Mouse (Mus musculus) liver, embryonic 11.5 days (tissue): Measurements from ENCODE around the gene Stat3. TPM values are rescaled to one million over a fixed set of nuclear protein-coding genes. Genes with fewer than 3 reads are reported as not detected.

ENCODE experiments used
- ATAC-seq: fragments of 200-750 bp; cut with Nextera tagmentation; replicated peaks from 2 replicates; pipeline ENCODE4 v1.8.0; 2017; ENCODE audit warnings: moderate number of reproducible peaks, mild to moderate bottlenecking, moderate TSS enrichment, moderate library complexity; ENCODE audit not compliant: low FRiP score
- DNase-seq: peaks from one replicate; pipeline ENCODE4 v3.0.0-alpha.2; 2017; ENCODE audit warnings: low spot score
- H3K27ac ChIP-seq: fragments of 300-500 bp; sonication (generic); 2 replicates; pipeline ENCODE4 v1.5.1; 2014; ENCODE audit warnings: mild to moderate bottlenecking, low read depth, low read length, control low read depth
- H3K27me3 ChIP-seq: fragments of 300-500 bp; sonication (generic); replicated peaks from 2 replicates; pipeline ENCODE4 v1.6.1; 2014; ENCODE audit warnings: low read length, mixed read lengths; ENCODE audit not compliant: control insufficient read depth, insufficient read depth
- H3K36me3 ChIP-seq: fragments of 300-500 bp; sonication (generic); 2 replicates; pipeline ENCODE4 v1.6.1; 2014; ENCODE audit warnings: mild to moderate bottlenecking, low read length, moderate library complexity, mixed read lengths; ENCODE audit not compliant: control insufficient read depth, insufficient read depth
- H3K4me1 ChIP-seq: fragments of 300-500 bp; sonication (generic); replicated peaks from 2 replicates; pipeline ENCODE4 v1.6.1; 2014; ENCODE audit warnings: low read length, mixed read lengths; ENCODE audit not compliant: control insufficient read depth, insufficient read depth
- H3K4me2 ChIP-seq: fragments of 300-500 bp; sonication (generic); 2 replicates; pipeline ENCODE4 v1.6.1; 2014; ENCODE audit warnings: mild to moderate bottlenecking, control low read depth, moderate library complexity
- H3K4me3 ChIP-seq: fragments of 300-500 bp; sonication (generic); 2 replicates; pipeline ENCODE4 v1.5.1; 2014; ENCODE audit warnings: low read depth, low read length, control low read depth
- H3K9ac ChIP-seq: fragments of 300-500 bp; sonication (generic); 2 replicates; pipeline ENCODE4 v1.6.1; 2014; ENCODE audit warnings: low read depth, low read length, control low read depth
- H3K9me3 ChIP-seq: fragments of 300-500 bp; sonication (generic); 2 replicates; pipeline ENCODE4 v1.6.1; 2016; ENCODE audit warnings: low read length, inconsistent platforms, mixed read lengths; ENCODE audit not compliant: control insufficient read depth
- whole genome bisulfite sequencing: fragments of 180-500 bp; shearing (Covaris S2); extraction: QIAGEN DNeasy Blood & Tissue Kit; methylation state at CpG from one replicate; pipeline ENCODE4 v1.1.7; 2014; 5-methylcytosine and 5-hydroxymethylcytosine counted together
- polyA plus RNA-seq: library from polyadenylated mRNA; unstranded; fragments of >200 nt; fragmentation: Nextera tagmentation; extraction: Ambion mirVana; gene quantifications from 2 replicates; pipeline ENCODE4 v1.2.1, GENCODE M21; 2014

Stat3 gene
- polyA plus RNA-seq, 1 experiment from 2014 or later = 57.3 TPM

DNA sequence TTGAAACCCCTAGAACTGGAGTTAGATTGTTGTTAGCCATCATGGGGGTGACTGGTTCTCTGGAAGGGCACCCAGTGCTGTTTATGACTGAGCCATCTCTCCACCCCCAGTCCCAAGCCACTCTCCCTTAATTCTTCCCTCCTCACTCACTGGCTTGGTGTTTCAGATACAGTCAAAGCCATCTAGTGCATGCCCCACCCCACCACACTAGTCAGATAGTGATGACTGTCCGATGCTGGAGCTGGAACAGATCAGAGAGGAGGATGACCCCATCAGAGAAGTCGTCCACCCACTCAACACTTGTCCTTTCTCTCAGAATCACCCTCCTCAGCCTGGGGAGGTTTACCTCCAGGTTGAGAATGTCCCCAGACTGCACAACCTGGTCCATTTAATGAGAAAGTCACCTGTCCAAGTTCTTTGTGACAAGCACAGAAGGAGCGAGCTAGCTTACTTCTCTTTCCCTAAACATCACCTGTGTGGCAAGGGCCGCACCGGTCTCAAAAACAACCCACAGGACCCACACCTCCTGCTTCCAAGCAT is 28.6 kb upstream of the Stat3 start:
- H3K9ac ChIP-seq = no peak overlapping the region
- no peaks in the 10 kb centered on the region for H3K9me3 ChIP-seq
- no peak overlapping the region for H3K27ac ChIP-seq
- ATAC-seq (no peak), DNase-seq (no peak)
- peak overlapping the region; percentile 99 for H3K4me2 ChIP-seq
- no peaks in the 10 kb centered on the region for H3K36me3 ChIP-seq
- 80% methylated on average over 5 of the region's 5 CpGs for WGBS
- peaks cover 39% of the 10 kb centered on the region for H3K27me3 ChIP-seq
- H3K4me3 ChIP-seq = no peak overlapping the region
- peaks cover 37% of the 10 kb centered on the region for H3K4me1 ChIP-seq

DNA sequence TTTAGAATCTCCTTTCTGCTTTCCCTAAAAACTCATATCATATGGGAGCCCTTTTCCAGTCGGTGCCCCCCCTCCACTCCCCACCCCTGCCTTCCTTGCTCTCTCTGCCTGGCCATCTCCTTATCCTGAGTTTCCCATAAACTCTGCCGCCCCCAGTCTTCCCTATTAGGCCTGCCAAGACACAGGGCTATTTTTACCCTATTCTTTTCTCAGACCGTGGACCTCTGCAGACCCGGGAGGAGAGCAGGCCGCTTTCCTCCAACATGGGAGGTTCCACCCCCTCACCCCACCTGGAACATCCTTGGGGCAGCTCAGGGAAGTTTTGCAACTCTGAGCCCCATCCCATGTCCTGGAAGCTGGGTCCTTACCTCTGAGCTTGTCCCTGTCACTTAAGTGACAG is 28.0 kb upstream of the Stat3 start:
- Histone ChIP-seq H3K4me1 (peaks cover 42% of the 10 kb centered on the region), H3K9ac (no peak overlapping the region), H3K4me3 (no peak overlapping the region), H3K4me2 (no peak overlapping the region), H3K27ac (no peak overlapping the region), H3K9me3 (no peaks in the 10 kb centered on the region), H3K27me3 (peaks cover 39% of the 10 kb centered on the region), H3K36me3 (no peaks in the 10 kb centered on the region)
- 71% methylated on average over 5 of the region's 5 CpGs for WGBS
- no peak for ATAC-seq
- DNase-seq = no peak

DNA sequence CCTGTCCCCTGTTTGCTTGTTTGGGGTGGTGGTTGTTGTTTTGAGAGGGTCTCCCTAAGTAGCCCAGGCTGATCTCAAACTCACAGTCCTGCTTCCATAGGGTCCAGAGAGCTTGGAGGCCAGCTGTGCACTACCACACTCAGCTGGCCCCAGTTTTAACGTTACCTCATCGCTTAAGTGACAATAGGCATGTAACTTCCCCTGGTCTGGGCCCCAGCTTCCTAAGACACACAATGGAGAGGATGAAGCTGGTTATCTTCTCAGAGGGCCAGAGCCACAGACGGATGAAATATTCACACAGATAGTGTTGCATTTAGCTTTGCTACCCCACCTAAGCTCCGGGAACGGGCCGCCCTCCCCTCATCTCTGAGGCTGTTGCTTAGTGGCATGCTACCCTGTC is 26.4 kb upstream of the Stat3 start:
- Histone ChIP-seq H3K4me3 (no peak overlapping the region), H3K4me2 (no peak overlapping the region; the same call in 1 of the 2 replicates), H3K9ac (peak overlapping the region; percentile 37; the same call in 1 of the 2 replicates), H3K9me3 (no peaks in the 10 kb centered on the region), H3K27ac (no peak overlapping the region), H3K36me3 (no peaks in the 10 kb centered on the region), H3K4me1 (peaks cover 44% of the 10 kb centered on the region), H3K27me3 (peaks cover 26% of the 10 kb centered on the region)
- no peak for DNase-seq
- ATAC-seq = peak; percentile 44
- WGBS = 42% methylated on average over 6 of the region's 6 CpGs

DNA sequence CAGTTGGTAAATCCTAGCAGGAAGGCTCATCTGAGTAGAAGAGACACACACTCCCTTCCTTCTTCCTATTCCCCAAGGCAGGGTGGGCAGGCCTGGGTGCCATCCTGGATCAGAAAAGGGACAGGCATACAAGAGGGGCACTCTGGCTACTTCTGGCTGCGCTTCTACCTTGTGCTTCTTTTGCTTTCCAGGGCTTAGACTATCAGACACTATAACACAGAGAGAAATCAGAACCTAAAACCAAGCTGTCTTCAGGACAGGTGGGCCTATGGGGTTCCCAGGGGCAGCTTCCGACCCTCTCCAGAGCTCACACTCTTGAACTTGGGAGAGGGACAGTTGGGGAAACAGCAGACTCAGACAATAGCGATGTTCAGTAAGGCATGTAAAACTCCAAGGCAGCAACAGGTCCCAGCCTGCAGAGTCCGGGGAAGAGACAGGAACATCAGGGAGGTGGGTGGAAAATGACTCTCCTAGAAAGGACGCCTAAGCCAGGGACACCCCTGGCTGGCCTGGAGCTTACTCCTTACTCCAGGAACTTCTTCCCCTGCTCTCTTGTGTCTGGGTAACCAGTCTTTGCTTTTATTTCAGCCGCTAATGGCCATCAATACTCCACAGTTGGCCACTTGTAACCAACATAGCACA is 25.7 kb upstream of the Stat3 start:
- 80% methylated on average over 6 of the region's 6 CpGs for WGBS
- Histone ChIP-seq H3K27me3 (peaks cover 19% of the 10 kb centered on the region), H3K9ac (no peak overlapping the region), H3K36me3 (no peaks in the 10 kb centered on the region), H3K9me3 (no peaks in the 10 kb centered on the region), H3K4me2 (no peak overlapping the region), H3K4me3 (no peak overlapping the region), H3K27ac (no peak overlapping the region), H3K4me1 (peaks cover 39% of the 10 kb centered on the region)
- DNase-seq (no peak), ATAC-seq (no peak)

DNA sequence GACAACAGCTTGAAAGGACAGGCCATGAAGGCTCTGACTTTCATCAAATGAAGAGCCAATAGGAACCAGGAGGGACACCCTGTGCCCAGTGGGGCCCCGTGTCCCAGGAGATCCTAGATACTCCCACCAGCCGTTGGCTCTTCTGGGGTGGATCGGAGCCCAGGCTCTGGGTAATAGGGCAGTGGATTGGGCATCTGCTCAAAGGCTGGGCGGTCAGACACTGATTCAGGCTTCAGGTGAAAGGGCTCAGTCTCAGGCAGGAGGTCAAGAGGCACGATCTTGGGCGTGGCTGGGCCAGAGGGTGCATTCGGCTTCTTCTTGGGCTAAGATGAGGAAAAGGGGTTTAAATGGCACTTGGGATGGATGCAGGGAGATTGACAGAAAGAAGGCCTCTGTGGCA is 24.8 kb upstream of the Stat3 start:
- Histone ChIP-seq H3K4me3 (no peak overlapping the region), H3K36me3 (no peaks in the 10 kb centered on the region), H3K9me3 (no peaks in the 10 kb centered on the region), H3K27me3 (peaks cover 12% of the 10 kb centered on the region), H3K9ac (no peak overlapping the region), H3K4me1 (peaks cover 32% of the 10 kb centered on the region), H3K4me2 (no peak overlapping the region), H3K27ac (no peak overlapping the region)
- ATAC-seq (no peak), DNase-seq (no peak)
- 84% methylated on average over 7 of the region's 7 CpGs for WGBS

DNA sequence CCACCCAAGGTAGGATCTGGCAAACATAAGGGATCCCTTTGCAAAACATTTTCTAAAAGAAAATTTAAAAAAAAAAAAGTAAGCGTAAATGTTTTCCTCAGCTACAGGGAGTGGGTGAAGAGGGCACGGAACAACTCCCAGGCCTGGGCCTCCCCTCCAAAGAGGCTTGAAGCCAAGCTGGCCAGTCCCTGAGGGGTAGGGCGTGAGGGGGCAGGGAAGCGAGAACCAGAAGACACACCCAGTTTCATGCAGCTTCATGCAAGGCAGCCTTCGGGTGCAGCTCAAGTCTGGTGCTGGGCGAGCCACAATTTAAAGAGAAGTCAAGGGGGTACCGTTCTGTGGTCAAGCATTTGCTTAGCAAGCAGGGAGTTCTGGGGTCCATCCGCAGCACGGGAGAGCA is 24.3 kb upstream of the Stat3 start:
- peaks cover 34% of the 10 kb centered on the region for H3K4me1 ChIP-seq
- peaks cover 12% of the 10 kb centered on the region for H3K27me3 ChIP-seq
- no peak overlapping the region for H3K4me2 ChIP-seq
- H3K27ac ChIP-seq = no peak overlapping the region
- no peak for ATAC-seq
- no peak overlapping the region; the same call in 1 of the 2 replicates for H3K9ac ChIP-seq
- H3K36me3 ChIP-seq = no peaks in the 10 kb centered on the region
- H3K9me3 ChIP-seq = no peaks in the 10 kb centered on the region
- WGBS = 77% methylated on average over 9 of the region's 9 CpGs
- H3K4me3 ChIP-seq = no peak overlapping the region
- no peak for DNase-seq

DNA sequence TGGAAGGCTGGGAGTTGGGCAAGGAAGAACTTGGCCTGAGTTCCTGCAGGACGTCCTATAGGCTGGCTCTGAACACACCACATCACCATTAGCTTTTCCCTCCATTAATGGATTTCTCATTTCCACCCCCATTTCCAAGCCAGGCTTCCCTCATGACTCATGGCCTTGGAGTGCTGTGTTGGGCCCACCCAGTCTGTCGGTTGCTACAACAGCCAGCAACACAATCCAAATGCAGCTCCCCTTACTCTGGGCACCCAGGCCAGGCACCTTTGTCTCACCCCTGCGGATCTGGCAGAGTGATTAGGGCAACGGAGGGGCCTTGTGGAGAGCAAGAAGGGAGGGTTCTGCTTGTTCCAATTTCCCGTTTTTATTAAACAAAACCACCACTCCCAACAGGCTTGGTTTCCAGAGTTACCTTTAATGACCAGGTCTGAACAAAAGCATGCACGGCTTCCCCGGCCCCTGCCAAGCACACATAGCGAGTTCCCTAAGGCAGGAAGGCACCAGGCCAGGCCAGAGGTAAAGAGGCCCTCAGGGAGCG is 23.1 kb upstream of the Stat3 start:
- H3K4me1 ChIP-seq = peaks cover 39% of the 10 kb centered on the region
- H3K9me3 ChIP-seq = no peaks in the 10 kb centered on the region
- no peak overlapping the region for H3K27ac ChIP-seq
- no peak overlapping the region for H3K9ac ChIP-seq
- H3K27me3 ChIP-seq = peaks cover 19% of the 10 kb centered on the region
- H3K36me3 ChIP-seq = no peaks in the 10 kb centered on the region
- DNase-seq = no peak
- no peak overlapping the region for H3K4me2 ChIP-seq
- H3K4me3 ChIP-seq = no peak overlapping the region
- no peak for ATAC-seq
- WGBS = 63% methylated on average over 9 of the region's 9 CpGs

DNA sequence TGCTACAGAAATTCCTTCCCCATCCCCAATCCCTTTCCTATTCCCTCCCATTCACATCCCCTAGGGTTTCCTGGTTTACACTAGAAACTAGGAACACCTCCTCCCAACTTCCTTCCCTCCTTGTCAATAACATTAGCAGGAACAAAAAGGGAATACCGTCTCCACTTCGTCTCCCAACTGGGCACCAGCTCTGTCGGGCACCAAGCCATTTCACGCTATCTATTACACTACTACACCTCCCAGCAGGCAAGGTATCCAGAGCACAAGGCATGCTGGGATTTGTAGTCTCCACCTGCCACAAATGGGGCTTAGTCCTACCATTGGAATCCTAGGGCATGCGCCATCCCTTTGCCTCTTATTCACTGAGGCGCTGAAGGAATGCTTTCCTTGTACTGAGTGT is 21.2 kb upstream of the Stat3 start:
- DNase-seq = no peak
- Histone ChIP-seq H3K4me1 (peaks cover 37% of the 10 kb centered on the region), H3K4me3 (no peak overlapping the region), H3K9ac (no peak overlapping the region), H3K9me3 (no peaks in the 10 kb centered on the region), H3K27ac (no peak overlapping the region), H3K27me3 (peaks cover 17% of the 10 kb centered on the region), H3K4me2 (peak overlapping the region; percentile 60), H3K36me3 (no peaks in the 10 kb centered on the region)
- WGBS = 22% methylated on average over 6 of the region's 6 CpGs
- ATAC-seq = peak; percentile 73

DNA sequence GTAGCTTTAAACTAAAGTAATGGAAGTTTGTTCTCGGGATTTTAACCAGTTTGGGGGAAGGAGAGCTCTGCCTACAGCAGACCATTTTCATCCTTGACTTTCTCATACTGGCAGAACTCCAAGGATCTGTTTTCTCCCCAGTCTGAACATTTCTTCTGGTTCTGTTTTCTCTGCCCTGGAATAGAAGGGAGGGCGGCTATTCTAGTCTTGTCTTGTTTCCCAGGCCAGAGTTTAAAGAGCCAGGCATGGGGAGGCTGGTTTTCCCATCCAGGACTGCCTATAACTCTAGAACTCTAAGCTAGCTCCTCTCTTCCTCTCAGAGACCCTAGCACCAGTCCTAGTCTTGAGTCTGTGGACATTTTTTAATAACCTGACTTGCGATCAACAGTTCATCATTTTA is 20.5 kb upstream of the Stat3 start:
- DNase-seq (no peak), ATAC-seq (no peak)
- WGBS = 33% methylated on average over 3 of the region's 3 CpGs
- no peak overlapping the region for H3K27ac ChIP-seq
- H3K9ac ChIP-seq = peak overlapping the region; percentile 20; the same call in 1 of the 2 replicates
- no peaks in the 10 kb centered on the region for H3K9me3 ChIP-seq
- H3K4me3 ChIP-seq = no peak overlapping the region
- H3K27me3 ChIP-seq = peaks cover 17% of the 10 kb centered on the region
- peak overlapping the region; percentile 60 for H3K4me2 ChIP-seq
- H3K4me1 ChIP-seq = peaks cover 37% of the 10 kb centered on the region
- H3K36me3 ChIP-seq = no peaks in the 10 kb centered on the region
